Mouse (Mus musculus) adipocyte (in vitro differentiated cells): ENCODE results near the gene Mical1.

ENCODE experiments used
- DNase-seq: peaks from one replicate; pipeline ENCODE4 v3.0.0-alpha.2; 2016; ENCODE audit warnings: low spot score

Mical1 gene

DNA sequence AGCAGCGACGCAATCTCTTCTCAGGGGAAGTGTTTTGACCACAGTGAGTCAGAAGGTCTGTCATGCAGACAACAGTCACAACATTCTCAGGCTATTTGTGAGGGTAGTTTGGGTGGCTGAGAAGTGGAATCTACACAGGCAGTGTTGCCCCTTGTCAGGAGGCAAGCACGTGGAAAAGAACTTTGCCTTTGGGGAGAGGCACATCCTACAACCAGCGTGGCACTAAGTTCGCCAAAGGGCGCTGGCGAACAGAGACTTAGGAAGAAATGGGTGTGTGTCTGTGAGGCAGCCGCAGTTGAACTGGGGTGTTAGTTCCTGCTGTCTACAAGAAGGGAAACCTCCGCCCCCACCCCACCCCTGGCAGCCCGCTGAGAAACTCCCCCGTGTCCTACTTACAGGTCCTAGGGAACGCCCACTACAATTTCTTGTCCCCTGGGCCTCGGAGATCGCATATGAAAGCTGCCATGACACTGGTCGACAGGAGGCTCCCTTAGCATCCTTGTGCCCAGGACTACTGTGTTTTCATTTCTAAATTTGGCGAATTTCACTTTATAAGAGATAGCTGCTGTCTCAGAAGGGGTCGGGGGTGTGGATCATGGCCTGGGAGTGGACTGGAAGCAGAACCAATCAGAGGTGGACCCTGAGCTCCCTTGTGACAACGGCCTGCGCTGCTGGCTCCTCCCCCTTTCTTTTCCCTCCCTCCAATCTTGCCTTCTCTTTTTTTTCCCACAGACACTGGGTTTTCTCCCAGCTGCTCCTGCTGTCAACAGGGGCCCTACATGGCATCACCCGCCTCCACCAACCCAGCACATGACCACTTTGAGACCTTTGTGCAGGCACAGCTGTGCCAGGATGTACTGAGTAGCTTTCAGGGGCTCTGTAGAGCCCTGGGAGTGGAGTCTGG is 1.4 kb downstream of the Mical1 start:
- DNase-seq, result peak; percentile 85

DNA sequence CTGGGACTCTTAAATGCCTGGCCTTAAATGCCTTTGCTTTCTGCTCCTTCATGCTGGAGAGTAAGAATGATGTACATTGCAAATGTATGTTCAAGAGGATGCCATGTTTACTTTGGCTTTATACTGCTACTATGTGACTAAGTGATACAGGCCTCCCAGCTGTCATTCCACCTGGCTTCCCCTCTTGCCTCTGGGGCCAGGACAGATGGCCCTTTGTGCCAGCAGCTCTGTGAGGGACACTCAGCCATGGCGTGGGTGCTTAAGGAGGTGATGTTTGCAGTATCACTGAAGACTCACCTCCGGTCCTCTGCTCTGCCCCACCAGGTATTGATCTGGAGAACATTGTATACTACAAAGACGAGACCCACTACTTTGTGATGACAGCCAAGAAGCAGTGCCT is 3.8 kb downstream of the Mical1 start:
- DNase-seq, result no peak

DNA sequence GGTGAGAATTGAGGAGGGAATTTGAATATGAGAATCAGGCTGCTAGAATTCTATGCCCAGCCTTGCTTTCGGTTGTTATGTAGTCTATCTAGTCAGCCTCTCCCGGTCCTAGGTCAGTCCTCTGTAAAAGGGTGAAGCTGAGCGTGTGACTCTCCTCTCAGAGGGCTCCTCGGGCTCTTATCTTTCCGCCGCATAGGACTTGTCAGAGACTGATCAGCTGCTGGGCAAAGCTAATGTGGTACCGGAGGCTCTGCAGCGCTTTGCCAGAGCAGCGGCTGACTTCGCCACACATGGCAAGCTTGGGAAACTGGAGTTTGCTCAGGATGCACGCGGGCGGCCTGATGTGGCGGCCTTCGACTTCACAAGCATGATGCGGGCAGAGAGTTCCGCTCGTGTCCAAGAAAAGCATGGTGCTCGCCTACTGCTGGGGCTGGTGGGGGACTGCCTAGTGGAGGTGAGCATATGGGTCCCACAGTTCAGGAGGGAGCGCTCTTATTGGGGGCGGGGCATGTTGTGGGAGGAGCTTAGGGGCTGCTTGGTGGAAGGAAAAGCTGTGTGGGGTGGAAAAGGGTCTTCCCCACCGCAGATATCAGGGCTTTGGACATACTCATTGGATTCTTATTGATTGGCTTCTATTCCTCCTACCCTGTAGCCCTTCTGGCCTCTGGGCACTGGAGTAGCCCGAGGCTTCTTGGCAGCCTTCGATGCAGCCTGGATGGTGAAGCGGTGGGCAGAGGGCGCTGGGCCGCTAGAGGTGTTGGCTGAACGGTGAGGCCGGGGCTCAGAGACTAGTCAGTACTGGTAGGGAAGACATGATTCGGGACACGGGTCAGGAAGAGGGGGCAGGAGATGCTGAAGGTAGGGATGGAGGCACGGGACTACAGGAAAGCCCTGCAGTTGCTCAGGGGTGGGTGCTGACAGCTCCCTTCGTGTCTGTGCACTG is 5.1 kb downstream of the Mical1 start:
- DNase-seq, result no peak

DNA sequence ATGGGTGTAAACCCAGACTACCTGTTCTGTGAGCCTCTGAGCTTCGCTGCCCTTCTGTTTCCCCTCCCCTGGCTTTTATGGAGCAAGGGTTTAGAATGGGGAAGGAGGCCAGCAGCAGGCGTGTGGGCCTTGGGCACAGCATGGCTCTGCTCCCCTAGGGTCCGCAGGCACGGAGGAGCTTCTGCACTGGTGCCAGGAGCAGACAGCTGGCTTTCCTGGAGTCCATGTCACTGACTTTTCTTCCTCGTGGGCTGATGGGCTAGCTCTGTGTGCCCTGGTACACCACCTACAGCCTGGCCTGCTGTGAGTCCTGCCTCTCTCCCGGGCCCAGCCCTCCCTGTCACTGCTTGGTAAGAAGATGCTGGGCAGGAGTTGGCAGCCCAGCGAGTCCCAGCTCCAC is 6.3 kb downstream of the Mical1 start:
- DNase-seq, result no peak

DNA sequence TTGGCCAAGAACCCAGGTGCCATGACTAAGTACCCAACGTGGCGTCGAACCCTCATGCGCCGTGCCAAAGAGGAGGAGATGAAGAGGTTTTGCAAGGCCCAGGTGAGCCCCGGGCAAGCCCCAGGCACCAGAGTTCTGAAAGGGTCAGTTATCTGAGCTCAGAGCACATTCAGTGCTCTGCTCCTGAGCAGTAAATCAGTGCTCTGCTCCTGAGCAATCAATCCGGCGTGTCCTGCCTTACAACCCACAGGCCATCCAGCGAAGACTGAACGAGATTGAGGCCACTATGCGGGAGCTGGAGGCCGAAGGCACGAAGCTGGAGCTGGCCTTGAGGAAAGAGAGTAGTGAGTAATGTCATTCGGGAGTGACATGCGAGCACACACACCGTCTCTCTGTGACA is 9.7 kb downstream of the Mical1 start:
- no peak for DNase-seq

DNA sequence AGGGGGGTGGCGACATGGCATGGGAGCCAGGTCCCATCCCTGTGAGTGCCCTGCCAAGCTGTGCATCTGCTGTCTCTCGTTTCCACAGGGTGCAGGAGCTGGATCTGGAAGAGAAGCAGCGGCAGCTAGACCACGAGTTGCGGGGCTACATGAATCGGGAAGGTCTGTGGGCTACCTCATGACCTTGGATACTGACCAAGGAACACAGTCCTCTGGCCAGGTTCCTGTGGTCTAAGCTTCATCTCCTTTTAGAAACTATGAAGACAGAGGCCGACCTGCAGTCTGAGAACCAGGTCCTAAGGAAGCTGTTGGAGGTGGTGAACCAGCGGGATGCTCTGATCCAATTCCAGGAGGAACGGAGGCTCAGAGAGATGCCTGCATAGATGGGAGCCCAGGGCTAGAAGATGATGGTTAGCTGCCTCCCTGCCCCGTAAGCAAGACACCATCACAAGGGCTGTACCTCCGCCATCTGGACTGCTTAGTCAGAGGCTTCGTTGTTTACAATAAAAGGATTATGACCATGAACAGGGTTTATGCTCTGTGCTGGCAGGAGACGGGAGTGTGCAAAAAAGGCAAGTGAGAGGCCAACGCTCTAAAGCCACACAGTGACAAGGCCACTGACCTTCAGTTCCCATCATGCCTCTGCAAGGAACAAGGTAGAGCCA is 10.5 kb downstream of the Mical1 start:
- DNase-seq, result no peak

DNA sequence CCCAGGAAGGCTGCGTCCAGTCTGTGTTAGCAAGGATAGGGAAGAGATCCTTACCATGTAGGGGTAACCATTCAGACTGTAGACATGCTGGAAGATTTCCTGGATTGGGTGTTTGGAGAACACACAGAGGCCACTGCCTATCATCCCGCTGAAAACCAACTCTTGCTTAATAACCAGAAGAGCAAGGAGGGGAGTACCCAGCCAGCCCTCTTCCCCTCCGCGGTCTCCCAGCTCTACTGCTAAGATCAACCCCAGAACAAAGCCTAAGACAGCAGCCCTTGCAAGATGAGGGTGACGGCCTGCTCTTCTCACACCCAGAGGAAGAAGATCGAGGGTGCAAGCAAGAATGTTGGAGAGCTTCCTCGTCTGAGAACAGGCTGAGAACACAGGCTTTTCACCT is 12.8 kb downstream of the Mical1 start:
- DNase-seq, result no peak

DNA sequence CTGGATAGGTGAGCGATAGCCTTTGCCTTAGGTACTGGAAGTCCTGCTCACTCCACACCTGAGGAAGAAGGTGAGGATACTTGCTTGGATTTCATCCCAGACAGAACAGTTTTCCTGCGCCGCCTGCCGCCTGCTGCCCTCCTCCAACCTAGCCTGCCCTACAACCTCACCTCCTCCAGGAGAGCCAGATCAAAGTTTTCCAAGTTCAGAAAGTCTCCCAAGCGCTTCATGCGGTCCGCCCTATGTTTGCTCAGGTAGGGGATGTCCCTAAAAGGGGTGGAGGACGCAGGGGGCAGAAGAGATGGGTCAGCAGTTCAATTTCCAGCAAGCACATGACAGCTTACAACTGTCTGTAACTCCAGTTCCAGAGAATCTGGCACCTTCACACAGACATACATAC is 13.2 kb downstream of the Mical1 start:
- no peak for DNase-seq

DNA sequence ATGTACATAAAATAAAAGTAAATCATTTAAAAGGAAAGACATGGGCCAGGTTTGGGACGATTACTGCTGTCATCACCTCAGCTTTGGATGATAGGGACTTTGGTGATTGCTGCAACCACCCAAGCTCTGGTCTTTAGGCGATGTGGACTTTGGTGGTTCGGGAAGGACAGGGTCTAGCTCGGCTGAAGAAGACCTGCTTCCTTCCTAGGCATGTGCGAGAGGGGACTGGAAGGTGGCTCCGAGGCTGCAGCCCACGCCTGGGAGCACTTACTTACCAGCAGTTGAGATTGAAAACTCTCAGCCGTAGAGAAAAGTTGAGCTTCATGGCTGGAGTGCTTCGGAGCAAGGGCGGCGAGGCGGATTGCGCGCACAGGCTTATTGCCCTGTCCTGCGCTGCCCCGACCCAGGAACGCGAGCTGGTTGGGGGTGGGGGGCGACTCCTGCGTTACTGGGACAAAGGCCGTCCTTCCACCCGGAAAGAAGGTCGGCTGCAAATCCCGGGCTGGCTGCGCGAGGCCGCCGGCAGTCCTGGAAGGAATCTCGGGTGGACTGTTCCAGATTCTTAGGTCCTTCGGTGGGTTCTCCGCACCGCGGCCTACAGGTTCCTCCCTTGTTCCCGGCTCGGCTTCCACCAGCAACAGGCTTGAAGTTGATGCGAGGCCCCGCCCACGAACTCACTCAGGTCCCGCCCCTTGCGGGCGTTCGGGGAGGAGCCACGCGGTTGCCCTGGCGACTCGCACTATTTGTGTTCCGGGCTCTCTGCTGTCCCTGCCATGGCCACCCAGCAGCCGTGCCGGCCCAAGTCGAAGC is 13.8 kb downstream of the Mical1 start, which contains the start of the genes Smpd2 and Ppil6:
Gene Smpd2 (minus strand): TSS at position 662 of the 810 bp plus-strand sequence.
Gene Ppil6 (plus strand): TSS at position 732 of the 810 bp plus-strand sequence.
- DNase-seq, result peak; percentile 88

DNA sequence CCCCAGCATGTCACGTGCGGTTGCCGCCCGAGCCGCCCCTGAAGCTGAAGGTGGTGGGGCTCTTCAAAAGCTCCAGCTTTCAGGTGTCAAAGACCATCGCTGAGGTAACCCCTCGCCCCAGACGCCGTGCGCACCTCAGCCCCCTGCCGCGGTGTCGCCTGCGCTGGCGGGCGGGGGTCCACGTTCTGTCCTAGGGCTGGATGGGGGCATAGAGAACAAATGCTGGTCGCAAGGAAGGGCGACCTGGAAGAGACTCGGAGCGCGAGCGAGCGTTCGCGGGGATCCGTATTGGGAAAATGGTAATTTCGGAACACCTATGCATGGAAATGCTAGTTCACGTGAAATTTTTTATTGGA is 14.4 kb downstream of the Mical1 start:
- DNase-seq, result no peak

DNA sequence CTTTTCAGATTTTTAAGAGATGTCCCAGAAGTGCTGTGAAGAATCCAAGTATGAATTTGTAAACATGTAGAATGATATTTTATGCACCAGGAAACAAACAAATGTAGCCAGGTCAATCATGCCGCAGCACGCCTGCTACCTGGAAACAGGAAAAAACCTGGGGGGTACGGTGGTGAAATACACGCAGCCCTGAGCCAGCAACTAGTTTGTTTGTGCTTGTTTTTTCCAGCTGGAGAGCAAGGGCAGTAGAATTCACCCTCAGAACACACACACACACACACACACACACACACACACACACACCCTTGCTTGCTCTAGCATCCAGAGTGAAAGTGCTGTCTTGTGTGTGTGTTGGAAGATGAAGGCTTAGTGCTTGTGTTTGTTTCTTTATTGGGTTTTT is 15.0 kb downstream of the Mical1 start:
- DNase-seq, result no peak

DNA sequence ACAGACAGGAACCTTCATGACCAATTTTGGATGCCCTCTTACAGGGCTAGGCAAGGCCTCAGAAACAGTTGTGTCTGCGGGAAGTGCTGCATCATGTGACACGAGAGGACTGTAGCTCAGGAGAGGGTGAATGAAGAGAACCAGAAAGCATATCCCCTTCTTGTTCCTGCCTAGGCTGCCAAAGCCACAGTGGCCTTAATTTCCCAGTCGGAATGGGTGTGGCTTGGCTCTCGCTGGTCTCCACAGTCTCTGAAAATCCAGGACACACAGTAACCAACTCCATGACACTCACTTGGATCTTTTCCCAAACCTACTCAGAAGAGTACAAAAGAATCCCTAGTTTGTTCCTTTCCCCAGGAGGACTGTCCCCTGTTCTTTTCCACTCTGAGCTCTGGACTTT is 24.8 kb downstream of the Mical1 start:
- peak; percentile 77 for DNase-seq

DNA sequence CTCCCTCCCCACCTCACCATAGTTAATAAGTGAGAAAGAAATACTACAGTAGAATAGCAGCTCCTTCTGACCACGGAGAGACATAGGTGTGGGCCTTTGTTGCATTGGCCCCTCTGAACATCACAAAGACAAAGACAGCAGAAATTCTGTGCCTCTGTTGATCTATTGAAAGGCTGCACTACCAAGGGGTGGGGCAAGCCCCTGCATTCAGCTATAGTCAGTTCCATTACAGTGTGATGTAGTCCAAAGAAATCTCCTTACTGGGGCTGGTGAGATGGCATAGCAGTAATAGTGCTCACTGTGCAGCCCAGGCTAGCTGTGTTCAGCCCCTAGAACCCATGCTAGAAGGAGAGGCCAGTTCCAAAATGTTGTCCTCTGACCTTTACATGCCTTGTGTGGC is 28.9 kb downstream of the Mical1 start:
- no peak for DNase-seq

DNA sequence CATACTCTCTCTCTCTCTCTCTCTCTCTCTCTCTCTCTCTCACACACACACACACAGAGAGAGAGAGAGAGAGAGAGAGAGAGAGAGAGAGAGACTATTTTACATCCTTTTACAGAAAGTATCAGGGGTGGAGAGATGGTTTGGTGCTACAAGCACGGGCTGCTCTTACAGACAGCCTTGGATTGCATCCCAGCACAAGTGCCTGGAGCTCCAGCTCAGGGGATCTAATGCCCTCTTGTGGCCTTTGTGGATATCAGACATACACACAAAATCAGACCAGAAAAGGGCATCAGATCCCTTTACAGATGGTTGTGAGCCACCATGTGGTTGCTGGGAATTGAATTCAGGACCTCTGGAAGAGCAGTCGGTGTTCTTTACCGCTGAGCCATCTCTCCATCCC is 29.3 kb downstream of the Mical1 start:
- DNase-seq, result peak; percentile 89

DNA sequence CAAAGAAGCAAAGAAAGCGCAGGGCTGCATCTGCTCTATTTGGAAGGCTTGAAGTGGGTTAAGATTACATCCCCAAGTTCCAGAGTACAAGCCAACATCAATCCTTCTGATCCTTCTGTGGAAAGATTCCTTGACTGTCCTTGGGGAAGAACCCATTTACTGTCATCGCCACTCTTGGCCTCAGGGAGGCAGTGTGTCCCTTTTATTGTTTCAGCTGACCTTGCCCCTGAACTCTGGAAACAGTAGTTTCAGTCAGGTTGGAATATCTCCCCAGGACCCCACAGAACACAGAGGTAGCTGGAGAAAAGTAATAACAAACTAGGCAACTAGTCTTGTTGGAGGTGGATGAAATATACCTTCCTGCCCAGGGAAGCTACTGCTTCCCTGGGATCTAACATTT is 33.0 kb downstream of the Mical1 start:
- DNase-seq, result peak; percentile 57

DNA sequence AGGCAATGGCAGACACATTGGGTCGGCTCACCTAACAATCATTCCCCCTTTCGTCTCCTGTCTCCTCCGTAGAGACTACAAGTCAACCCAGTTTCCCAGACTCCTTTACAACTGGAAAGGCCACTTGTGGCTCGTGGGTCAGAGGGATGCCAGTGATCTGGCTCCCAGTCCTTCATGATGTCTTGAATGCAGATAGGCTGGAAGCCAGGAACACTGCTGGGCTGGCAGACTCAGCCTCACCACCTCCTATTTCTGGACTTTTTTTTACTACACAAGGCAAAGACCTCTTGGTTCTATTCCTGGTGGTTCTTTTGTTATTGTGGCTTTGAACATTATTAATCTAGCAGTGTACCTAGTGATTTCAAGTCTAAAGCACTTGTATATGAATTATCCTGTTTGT is 38.2 kb downstream of the Mical1 start:
- DNase-seq, result no peak

DNA sequence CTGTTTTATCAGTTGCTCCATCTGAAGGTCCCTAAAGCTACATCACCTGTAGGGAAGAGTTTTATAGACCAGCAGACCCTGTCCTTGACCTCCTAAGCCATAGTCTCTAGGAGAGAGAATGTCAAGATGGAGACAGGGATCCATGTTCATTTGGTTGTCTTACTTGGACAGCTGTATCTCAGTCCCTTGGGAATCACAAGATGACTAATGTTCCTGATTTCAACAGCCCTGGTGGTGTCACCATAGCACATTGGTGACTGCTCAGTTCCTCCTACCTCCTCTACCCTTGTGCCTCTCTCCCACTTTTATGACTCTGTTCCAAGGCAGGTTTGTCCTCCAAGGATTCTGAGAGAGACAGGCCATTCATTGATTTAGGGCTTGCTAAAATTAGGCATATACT is 38.8 kb downstream of the Mical1 start:
- DNase-seq, result peak; percentile 57

DNA sequence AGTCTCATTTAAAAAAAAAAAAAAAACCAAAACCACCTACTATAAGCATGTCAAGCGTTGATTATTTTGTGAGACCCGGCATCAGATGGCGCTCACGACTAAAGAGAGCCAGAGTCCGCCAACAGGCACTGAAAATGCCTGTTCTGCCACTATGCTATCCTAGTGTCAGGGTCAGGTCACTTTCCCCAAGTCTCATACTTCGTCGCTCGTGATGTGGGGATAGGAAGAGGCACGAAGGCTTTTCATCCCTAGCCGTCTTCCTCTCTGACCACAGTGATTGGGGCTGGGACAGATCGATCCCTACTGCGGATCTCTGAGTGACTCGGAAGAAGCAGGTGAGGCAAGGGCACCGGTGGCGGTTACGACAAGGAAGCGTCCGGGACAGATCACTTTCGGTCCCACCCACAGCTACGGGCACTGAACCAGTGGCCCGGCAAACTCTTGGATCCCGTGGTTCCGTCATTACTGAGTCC is 42.4 kb downstream of the Mical1 start:
- DNase-seq, result peak; percentile 91

DNA sequence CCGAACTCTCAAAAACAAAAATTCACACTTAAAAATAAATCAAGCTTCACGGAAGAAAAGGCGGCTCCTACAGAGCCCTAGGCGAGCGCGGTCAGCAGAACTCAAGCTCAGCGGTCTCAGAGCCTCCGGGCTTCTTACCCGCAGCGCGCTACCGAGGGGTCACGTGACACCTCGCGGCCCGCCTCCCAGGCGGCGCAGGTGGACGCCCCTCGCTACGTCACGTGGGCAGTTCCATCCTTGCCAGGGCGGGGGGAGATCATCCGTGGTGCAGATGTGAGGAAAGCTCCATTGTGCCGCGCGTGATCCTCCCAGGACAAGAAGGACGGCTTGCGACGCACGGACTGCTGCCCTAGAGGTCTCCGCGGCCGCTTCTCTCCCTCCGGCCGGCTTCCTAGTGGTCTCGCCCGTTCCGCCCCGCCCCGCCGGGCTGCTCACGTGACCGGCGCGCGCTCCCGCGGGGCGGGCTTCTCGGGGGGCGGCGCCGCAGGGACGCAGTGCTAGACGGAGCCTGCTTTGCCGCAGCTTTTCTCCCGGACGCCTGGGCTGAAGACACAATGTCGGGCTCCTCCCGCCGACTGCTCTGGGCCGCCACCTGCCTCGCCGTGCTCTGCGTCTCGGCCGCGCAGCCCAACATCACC is 43.0 kb downstream of the Mical1 start, which contains the start of gene Cd164:
Gene Cd164 (plus strand): TSS at position 434 of the 638 bp plus-strand sequence.
- DNase-seq, result peak; percentile 92

DNA sequence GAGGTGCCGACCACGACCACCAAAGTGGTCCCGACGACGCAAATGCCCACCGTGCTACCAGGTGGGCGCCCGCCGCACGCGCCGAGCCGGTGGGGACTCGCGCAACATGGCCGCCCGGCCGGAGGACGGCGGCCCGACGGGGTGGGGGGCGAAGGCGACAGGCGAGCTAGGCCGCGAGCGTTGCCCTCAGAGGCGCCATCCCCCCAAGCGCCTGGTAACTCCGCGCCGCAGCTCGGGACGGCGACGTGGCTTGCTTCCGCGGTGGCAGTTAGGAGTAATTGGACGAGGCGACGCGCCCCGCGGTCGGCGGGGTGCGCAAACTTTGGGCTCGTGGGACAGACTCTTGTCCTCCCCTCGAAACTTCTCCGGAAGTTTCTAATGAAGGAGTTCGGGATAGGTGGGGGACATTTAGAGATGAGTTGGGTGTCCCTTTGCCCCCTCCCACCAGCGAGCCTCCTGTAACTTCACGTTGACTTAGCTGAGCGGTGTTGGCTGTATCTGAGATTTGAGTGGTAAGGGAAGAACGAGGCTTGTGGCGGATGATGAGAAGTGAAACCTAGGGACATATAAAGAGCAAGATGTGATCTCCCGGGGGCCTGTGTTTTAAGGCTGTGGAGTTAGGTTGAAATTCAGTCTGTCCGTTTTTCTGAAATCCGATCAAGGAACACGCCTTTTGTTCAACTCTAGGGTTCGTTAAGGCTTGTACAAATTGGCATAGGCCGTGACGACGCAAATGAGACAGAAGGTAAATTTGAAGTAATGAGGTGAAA is 43.7 kb downstream of the Mical1 start:
- DNase-seq, result peak; percentile 64
